Mouse (Mus musculus) erythroblast, adult 5-6 weeks (primary cell): Measurements from ENCODE around the gene Slc24a3. TPM values are rescaled to one million over a fixed set of nuclear protein-coding genes. Genes with fewer than 3 reads are reported as not detected.

Experiments
- ATAC-seq: replicated peaks from 2 replicates; pipeline ENCODE4 v1.8.0; 2016; ENCODE audit warnings: moderate number of reproducible peaks, mild to moderate bottlenecking, moderate TSS enrichment, inconsistent platforms; ENCODE audit not compliant: poor library complexity, low FRiP score, severe bottlenecking
- total RNA-seq, 2 experiments: library from RNA; stranded (forward) in 1 of 2; stranded (reverse) in 1 of 2; fragments of 150-400 nt in 1 of 2; fragments of 200-764, 138-1000 nt in 1 of 2; gene quantifications; 2 replicates each; pipeline versions ENCODE4 v1.2.3 to v1.2.4; 2015 to 2017; ENCODE audit warnings: low replicate concordance in 2 of 2

The Slc24a3 gene
- total RNA-seq, 2 experiments from 2014 or later: not detected

GRCm38 (mm10) chr2:145336406-145336805 is 168.9 kb downstream of the Slc24a3 start:
- no peak for ATAC-seq

- no peak for ATAC-seq
Measured at GRCm38 (mm10) chr2:145340816-145341215, 173.3 kb downstream of the Slc24a3 start.

- no peak for ATAC-seq
Measured at GRCm38 (mm10) chr2:145342956-145343355, 175.4 kb downstream of the Slc24a3 start.

- ATAC-seq: no peak
Measured at GRCm38 (mm10) chr2:145344521-145344920, 177.0 kb downstream of the Slc24a3 start.

GRCm38 (mm10) chr2:145353801-145354200 is 186.2 kb downstream of the Slc24a3 start:
- ATAC-seq: no peak

GRCm38 (mm10) chr2:145358236-145358942 is 190.8 kb downstream of the Slc24a3 start:
- no peak for ATAC-seq

- ATAC-seq: no peak
Measured at GRCm38 (mm10) chr2:145363604-145364003, 196.1 kb downstream of the Slc24a3 start.

- no peak for ATAC-seq
Measured at GRCm38 (mm10) chr2:145368701-145369100, 201.1 kb downstream of the Slc24a3 start.

GRCm38 (mm10) chr2:145370795-145371194 is 203.2 kb downstream of the Slc24a3 start:
- ATAC-seq: no peak

- no peak for ATAC-seq
Measured at GRCm38 (mm10) chr2:145373803-145374202, 206.2 kb downstream of the Slc24a3 start.

GRCm38 (mm10) chr2:145382908-145383770 is 215.6 kb downstream of the Slc24a3 start:
- no peak for ATAC-seq

- no peak for ATAC-seq
Measured at GRCm38 (mm10) chr2:145384221-145384620, 216.7 kb downstream of the Slc24a3 start.

GRCm38 (mm10) chr2:145385220-145385619 is 217.7 kb downstream of the Slc24a3 start:
- no peak for ATAC-seq

GRCm38 (mm10) chr2:145385773-145386172 is 218.2 kb downstream of the Slc24a3 start:
- ATAC-seq: no peak

- no peak for ATAC-seq
Measured at GRCm38 (mm10) chr2:145395804-145396203, 228.2 kb downstream of the Slc24a3 start.

- no peak for ATAC-seq
Measured at GRCm38 (mm10) chr2:145396579-145396978, 229.0 kb downstream of the Slc24a3 start.

- ATAC-seq: no peak
Measured at GRCm38 (mm10) chr2:145397456-145398206, 230.1 kb downstream of the Slc24a3 start.

GRCm38 (mm10) chr2:145401240-145401805 is 233.8 kb downstream of the Slc24a3 start:
- ATAC-seq: no peak

GRCm38 (mm10) chr2:145401996-145402395 is 234.4 kb downstream of the Slc24a3 start:
- no peak for ATAC-seq
